Mouse (Mus musculus): ENCODE measurements around the gene Mtmr1.

GRCm38 (mm10) chrX:71355331-71355730 lies 9.2 kb upstream of the Mtmr1 start:
- TF ChIP-seq POLR2A (IDR thresholded peaks at IDR 0.05; ENCODE audit: borderline replicate concordance, control insufficient read depth, low read depth, low read length) (no peak), CTCF (IDR thresholded peaks at IDR 0.05; ENCODE audit: control insufficient read depth, insufficient read depth, low read length) (no peak)

Measured in bone marrow, adult 2 months (tissue).